Mouse (Mus musculus) cortical plate, adult 2 months (tissue): ENCODE measurements at regions not wholly inside any gene's neighbourhood (a gene's known extent, or its start where the extent isn't known, plus 50 kb on each side); places are given as distances from the start of the nearest gene placed in this dataset.

Experiments used
- H3K27ac ChIP-seq: fragments of 200-500 bp; 2 replicates; pipeline ENCODE4 v1.5.1; 2012; ENCODE audit warnings: low read length, control low read depth, inconsistent platforms; ENCODE audit not compliant: insufficient read depth
- H3K4me1 ChIP-seq: fragments of 200-500 bp; 2 replicates; pipeline ENCODE4 v1.6.1; 2011; ENCODE audit warnings: low read length; ENCODE audit not compliant: control insufficient read depth, insufficient read depth
- H3K4me3 ChIP-seq: fragments of 200-500 bp; 2 replicates; pipeline ENCODE4 v1.5.1; 2011; ENCODE audit warnings: mild to moderate bottlenecking, low read length, control low read depth; ENCODE audit not compliant: insufficient read depth
- CTCF ChIP-seq: fragments of 200-500 bp; IDR thresholded peaks from 2 replicates; pipeline ENCODE4 v1.5.1; 2011; ENCODE audit warnings: mild to moderate bottlenecking, control low read depth, low read length; ENCODE audit not compliant: insufficient read depth; ENCODE audit errors: extremely low read depth
- POLR2A ChIP-seq: fragments of 200-500 bp; IDR thresholded peaks from 2 replicates; pipeline ENCODE4 v1.6.1; 2011; ENCODE audit warnings: mild to moderate bottlenecking, low read length, control low read depth; ENCODE audit not compliant: insufficient read depth; ENCODE audit errors: extremely low read depth

GRCm38 (mm10) chr9:113430411-113430810 lies 277.6 kb downstream of the Pdcd6ip start:
- Histone ChIP-seq H3K4me1 (peaks cover 2% of the 10 kb centered on the region; the same call in 1 of the 2 replicates), H3K4me3 (no peak overlapping the region), H3K27ac (no peak overlapping the region)
- no peak for TF ChIP-seq CTCF
- no peak for TF ChIP-seq POLR2A

- no peak for TF ChIP-seq POLR2A
- no peak for TF ChIP-seq CTCF
- Histone ChIP-seq H3K4me3 (no peak overlapping the region), H3K27ac (no peak overlapping the region), H3K4me1 (no peaks in the 10 kb centered on the region)
Observed at GRCm38 (mm10) chr9:113427281-113427680, 280.8 kb downstream of the Pdcd6ip start.

DNA sequence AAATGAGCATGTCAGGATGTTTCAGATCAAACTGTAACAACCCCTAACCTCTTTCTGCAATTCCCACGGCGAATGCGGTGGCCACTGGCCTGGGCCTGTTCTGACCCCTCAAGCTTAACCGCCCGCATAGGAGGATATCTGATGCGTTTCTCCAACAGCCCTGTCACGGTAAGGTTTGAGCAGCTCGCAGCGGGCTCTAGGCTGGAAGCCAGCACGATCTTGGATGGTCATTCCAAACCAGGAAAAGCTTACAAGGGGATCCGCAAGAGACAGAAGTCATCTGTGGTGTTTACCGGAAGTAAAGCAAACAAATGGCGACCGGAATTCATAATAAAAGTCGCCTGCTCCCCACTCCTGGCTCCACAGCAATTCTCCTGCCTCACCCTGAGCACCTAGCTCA lies 281.7 kb downstream of the Pdcd6ip start:
- H3K4me1 ChIP-seq = no peaks in the 10 kb centered on the region
- no peak overlapping the region for H3K27ac ChIP-seq
- no peak overlapping the region for H3K4me3 ChIP-seq
- TF ChIP-seq POLR2A = no peak
- no peak for TF ChIP-seq CTCF

DNA sequence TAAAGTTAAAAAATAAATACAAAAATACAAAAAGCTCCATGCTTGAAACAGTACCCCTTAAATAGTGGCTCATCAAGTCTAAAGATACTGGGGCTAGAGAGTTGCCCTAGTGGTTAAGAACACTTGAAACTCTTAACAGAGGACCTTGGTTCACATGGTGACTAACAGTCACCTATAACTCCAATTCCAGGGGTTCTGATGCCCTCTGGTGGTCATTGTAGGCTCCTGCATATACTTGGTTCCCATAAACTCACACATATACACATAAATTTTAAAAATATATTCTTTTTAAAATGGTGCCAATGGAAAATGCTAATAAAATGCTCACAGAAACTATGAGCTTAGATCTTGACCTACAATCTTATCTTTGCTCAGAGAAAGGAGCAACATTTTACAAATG lies 286.4 kb downstream of the Pdcd6ip start:
- TF ChIP-seq CTCF (no peak), POLR2A (no peak)
- H3K4me1 ChIP-seq = peaks cover 2% of the 10 kb centered on the region; the same call in 1 of the 2 replicates
- H3K4me3 ChIP-seq = no peak overlapping the region
- H3K27ac ChIP-seq = no peak overlapping the region

GRCm38 (mm10) chr9:113421121-113421520 lies 286.9 kb downstream of the Pdcd6ip start:
- Histone ChIP-seq H3K4me3 (no peak overlapping the region), H3K27ac (no peak overlapping the region), H3K4me1 (peaks cover 2% of the 10 kb centered on the region; the same call in 1 of the 2 replicates)
- no peak for TF ChIP-seq POLR2A
- TF ChIP-seq CTCF = no peak

DNA sequence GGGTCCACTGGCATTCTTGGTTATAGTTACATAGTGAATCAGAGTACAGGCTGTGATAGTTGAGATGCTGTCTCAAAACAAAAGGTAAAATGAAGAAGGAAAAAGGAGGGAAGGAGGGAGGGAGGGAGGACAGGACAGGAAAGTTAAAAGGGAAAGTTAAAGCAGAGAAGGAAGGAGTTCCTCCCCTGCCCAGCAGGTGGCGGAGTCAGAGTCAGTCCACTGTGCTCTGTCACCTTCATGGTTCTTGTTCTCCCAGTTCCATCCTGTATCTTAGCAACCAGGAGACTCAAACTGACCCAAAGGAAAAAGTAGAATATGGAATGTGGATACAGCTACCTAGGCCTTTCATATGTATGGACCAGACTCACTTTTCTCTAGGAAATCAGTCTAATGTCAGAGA lies 288.3 kb downstream of the Pdcd6ip start:
- peaks cover 2% of the 10 kb centered on the region; the same call in 1 of the 2 replicates for H3K4me1 ChIP-seq
- no peak overlapping the region for H3K4me3 ChIP-seq
- no peak overlapping the region for H3K27ac ChIP-seq
- no peak for TF ChIP-seq POLR2A
- TF ChIP-seq CTCF = peak; percentile 14; the same call in 1 of the 2 replicates

GRCm38 (mm10) chr9:113417106-113417505 lies 291.0 kb downstream of the Pdcd6ip start:
- Histone ChIP-seq H3K4me3 (no peak overlapping the region), H3K4me1 (peaks cover 2% of the 10 kb centered on the region; the same call in 1 of the 2 replicates), H3K27ac (no peak overlapping the region)
- TF ChIP-seq POLR2A (no peak), CTCF (no peak)

- Histone ChIP-seq H3K4me3 (no peak overlapping the region), H3K27ac (no peak overlapping the region), H3K4me1 (peaks cover 2% of the 10 kb centered on the region; the same call in 1 of the 2 replicates)
- TF ChIP-seq CTCF = no peak
- TF ChIP-seq POLR2A = no peak
Observed at GRCm38 (mm10) chr9:113415511-113415931, 292.5 kb downstream of the Pdcd6ip start.

DNA sequence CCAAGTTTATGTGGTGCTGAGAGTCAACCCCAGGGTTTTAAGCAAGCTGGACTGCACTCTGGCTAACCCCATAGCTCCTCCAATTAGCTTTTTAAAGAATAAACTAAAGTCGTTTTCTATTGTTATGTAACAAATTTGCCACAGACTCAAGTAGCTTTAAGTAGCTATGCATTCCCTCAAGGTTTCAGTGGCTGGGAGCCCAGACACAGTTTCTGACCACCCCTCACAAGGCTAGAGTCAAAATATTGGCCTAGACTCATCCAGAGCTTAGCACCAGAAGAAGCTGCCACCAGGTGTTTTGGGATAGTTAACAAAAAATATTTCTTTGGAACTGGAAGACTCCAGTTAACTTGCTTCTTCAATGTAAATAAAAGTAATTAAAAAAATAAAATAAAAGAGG lies 293.4 kb downstream of the Pdcd6ip start:
- Histone ChIP-seq H3K4me1 (no peaks in the 10 kb centered on the region), H3K27ac (no peak overlapping the region), H3K4me3 (no peak overlapping the region)
- TF ChIP-seq POLR2A (no peak), CTCF (no peak)

GRCm38 (mm10) chr9:113413851-113414250 lies 294.2 kb downstream of the Pdcd6ip start:
- Histone ChIP-seq H3K4me3 (no peak overlapping the region), H3K27ac (no peak overlapping the region), H3K4me1 (no peaks in the 10 kb centered on the region)
- TF ChIP-seq CTCF = no peak
- no peak for TF ChIP-seq POLR2A

DNA sequence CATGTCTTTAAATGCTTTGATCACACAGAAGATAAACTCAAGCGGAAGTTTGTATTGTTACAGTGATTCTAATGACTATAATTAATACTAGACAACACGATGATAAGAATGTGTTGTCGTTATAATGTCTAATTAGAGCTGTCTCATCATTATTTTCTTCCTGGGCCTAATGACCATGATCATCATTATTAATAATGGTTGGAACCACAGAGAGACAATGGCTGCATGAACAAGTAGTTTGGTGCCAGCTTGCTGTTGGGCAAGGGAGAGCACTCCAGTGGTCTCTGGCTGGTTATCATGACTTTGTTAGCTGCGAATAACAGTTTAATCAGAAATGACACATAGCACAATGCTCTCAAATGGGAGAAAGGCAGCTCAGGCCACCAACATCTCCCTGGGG lies 296.4 kb downstream of the Pdcd6ip start:
- TF ChIP-seq CTCF (no peak), POLR2A (no peak)
- H3K27ac ChIP-seq = no peak overlapping the region
- no peak overlapping the region for H3K4me3 ChIP-seq
- H3K4me1 ChIP-seq = no peaks in the 10 kb centered on the region
